Mouse (Mus musculus) stomach, postnatal 0 days (tissue): ENCODE measurements at regions not wholly inside any gene's neighbourhood (a gene's known extent, or its start where the extent isn't known, plus 50 kb on each side); places are given as distances from the start of the nearest gene placed in this dataset.

Source experiments
- ATAC-seq: fragments of 200-750 bp; cut with Nextera tagmentation; 2 replicates; pipeline ENCODE4 v1.8.0; 2017; ENCODE audit not compliant: low FRiP score, low TSS enrichment
- DNase-seq: peaks from one replicate; pipeline ENCODE4 v3.0.0-alpha.2; 2016; ENCODE audit warnings: low spot score
- H3K27ac ChIP-seq: fragments of 300-500 bp; sonication (generic); replicated peaks from 2 replicates; pipeline ENCODE4 v1.5.1; 2014; ENCODE audit warnings: mild to moderate bottlenecking, control low read depth
- H3K27me3 ChIP-seq: fragments of 300-500 bp; sonication (generic); 2 replicates; pipeline ENCODE4 v1.6.1; 2014; ENCODE audit warnings: low read length; ENCODE audit not compliant: control insufficient read depth, insufficient read depth
- H3K36me3 ChIP-seq: fragments of 300-500 bp; sonication (generic); 2 replicates; pipeline ENCODE4 v1.6.1; 2014; ENCODE audit warnings: low read length, mixed read lengths; ENCODE audit not compliant: control insufficient read depth, insufficient read depth
- H3K4me1 ChIP-seq: fragments of 300-500 bp; sonication (generic); replicated peaks from 2 replicates; pipeline ENCODE4 v1.6.1; 2014; ENCODE audit warnings: antibody characterized with exemption; ENCODE audit not compliant: control insufficient read depth, insufficient read depth
- H3K4me2 ChIP-seq: fragments of 300-500 bp; sonication (generic); replicated peaks from 2 replicates; pipeline ENCODE4 v1.6.1; 2014; ENCODE audit warnings: low read depth, mild to moderate bottlenecking, control low read depth, moderate library complexity
- H3K4me3 ChIP-seq: fragments of 300-500 bp; sonication (generic); 2 replicates; pipeline ENCODE4 v1.5.1; 2014; ENCODE audit warnings: low read depth, low read length, control low read depth
- H3K9ac ChIP-seq: fragments of 300-500 bp; sonication (generic); 2 replicates; pipeline ENCODE4 v1.6.1; 2014; ENCODE audit warnings: mild to moderate bottlenecking, low read length, control low read depth, mixed read lengths
- H3K9me3 ChIP-seq: fragments of 300-500 bp; sonication (generic); 2 replicates; pipeline ENCODE4 v1.6.1; 2016; ENCODE audit warnings: low read length; ENCODE audit not compliant: control insufficient read depth
- CTCF ChIP-seq: IDR thresholded peaks from 2 replicates; pipeline ENCODE4 v1.5.1; 2016; ENCODE audit warnings: antibody characterized with exemption, low read depth, mild to moderate bottlenecking, moderate library complexity
- EP300 ChIP-seq: optimal IDR thresholded peaks from 2 replicates; pipeline ENCODE3; 2016; ENCODE audit warnings: antibody characterized with exemption
- WGBS: fragments of 180-500 bp; shearing (Covaris S2); extraction: QIAGEN DNeasy Blood & Tissue Kit; methylation state at CpG from one replicate; pipeline ENCODE4 v1.1.7; 2014; 5-methylcytosine and 5-hydroxymethylcytosine counted together

DNA sequence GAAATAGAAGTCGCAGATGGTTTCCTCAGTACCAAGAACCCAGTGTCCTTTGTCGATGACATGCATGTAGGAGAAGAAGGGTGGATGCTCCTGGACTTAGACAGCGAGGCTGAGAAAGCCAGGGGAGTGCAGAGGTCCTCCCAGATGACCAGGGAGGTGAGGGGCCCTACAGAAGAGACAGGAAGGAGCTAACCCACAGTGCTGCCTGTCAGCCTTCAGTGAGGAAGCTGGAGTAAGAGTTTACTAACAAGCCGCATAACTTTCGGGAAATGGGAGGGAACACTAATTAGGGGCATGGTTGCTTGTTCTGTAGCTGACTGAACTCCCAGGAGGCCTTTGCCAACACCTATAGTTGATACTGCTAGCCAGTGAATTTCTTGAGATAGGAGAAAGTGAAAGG lies 114.5 kb downstream of the Irs2 start:
- no peak overlapping the region for H3K27ac ChIP-seq
- H3K36me3 ChIP-seq = no peaks in the 10 kb centered on the region
- WGBS = 76% methylated on average over 5 of the region's 5 CpGs
- DNase-seq = no peak
- H3K9me3 ChIP-seq = no peaks in the 10 kb centered on the region
- TF ChIP-seq EP300 (no peak), CTCF (no peak)
- no peak overlapping the region for H3K9ac ChIP-seq
- H3K4me2 ChIP-seq = no peak overlapping the region
- ATAC-seq = no peak
- H3K27me3 ChIP-seq = no peaks in the 10 kb centered on the region
- no peaks in the 10 kb centered on the region for H3K4me1 ChIP-seq
- no peak overlapping the region for H3K4me3 ChIP-seq

DNA sequence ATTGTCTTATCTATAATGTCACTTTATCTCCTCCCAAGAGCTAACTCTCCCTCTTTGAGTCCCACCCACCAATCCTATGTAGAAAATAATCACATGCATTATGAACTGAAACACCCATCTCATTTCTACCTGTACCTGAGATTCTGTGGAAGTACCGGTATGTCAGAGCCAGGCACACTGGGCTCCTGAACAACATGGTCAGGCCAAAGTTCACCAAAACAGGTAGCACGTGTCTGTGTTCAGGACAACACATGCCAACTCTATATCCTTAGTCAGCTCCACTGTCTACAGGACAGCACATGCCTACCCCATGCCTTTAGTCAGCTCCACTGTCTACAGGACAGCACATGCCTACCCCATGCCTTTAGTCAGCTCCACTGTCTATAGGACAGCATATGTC lies 116.4 kb downstream of the Irs2 start:
- no peak overlapping the region for H3K4me3 ChIP-seq
- no peak overlapping the region for H3K27ac ChIP-seq
- DNase-seq = no peak
- no peak overlapping the region for H3K4me2 ChIP-seq
- no peaks in the 10 kb centered on the region for H3K4me1 ChIP-seq
- TF ChIP-seq EP300 = no peak
- TF ChIP-seq CTCF = no peak
- no peak for ATAC-seq
- H3K9ac ChIP-seq = no peak overlapping the region
- 81% methylated on average over 2 of the region's 2 CpGs for WGBS
- no peaks in the 10 kb centered on the region for H3K36me3 ChIP-seq
- no peaks in the 10 kb centered on the region for H3K27me3 ChIP-seq
- no peaks in the 10 kb centered on the region for H3K9me3 ChIP-seq

DNA sequence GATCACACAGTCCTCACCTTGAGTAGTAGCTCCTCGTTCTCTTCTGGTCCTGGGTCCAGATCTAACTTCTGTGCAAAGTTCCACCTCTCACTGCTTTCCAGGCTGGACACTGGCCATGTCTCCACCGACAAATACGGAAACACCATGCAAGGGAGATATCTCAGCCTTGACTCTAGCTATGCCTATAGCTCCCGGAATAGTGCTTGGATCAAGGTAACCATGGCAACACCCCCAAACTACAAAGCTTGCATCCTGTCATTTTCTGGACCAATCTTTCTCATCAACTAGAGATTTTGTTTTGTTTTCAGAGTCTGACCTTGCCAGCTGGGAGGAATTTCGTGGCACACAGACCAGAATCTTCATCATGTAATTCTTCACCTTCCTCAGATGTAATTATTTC lies 116.8 kb downstream of the Irs2 start:
- Histone ChIP-seq H3K4me1 (no peaks in the 10 kb centered on the region), H3K9ac (no peak overlapping the region), H3K9me3 (no peaks in the 10 kb centered on the region), H3K4me2 (no peak overlapping the region), H3K36me3 (no peaks in the 10 kb centered on the region), H3K27ac (no peak overlapping the region), H3K4me3 (no peak overlapping the region), H3K27me3 (no peaks in the 10 kb centered on the region)
- ATAC-seq (no peak), DNase-seq (no peak)
- TF ChIP-seq EP300 (no peak), CTCF (no peak)
- WGBS = 79% methylated on average over 5 of the region's 5 CpGs

DNA sequence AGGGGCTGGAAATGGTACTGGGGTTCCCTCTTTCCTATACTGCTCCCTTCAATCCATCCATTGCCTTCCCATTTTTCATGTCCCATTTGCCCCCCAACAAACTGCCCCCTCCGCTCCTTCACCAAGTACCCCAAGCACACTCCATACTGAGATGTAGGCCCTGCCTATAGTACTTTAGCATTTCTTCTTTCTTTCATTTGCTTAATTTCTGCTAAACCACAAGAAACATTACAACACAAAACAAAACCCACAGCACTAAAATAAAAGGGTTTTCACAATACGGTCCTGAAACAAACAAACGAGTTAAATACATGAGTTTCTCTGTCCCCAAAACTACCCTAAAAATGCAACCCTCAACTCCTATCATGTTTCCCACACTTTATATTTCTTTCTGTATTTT lies 122.8 kb downstream of the Irs2 start:
- no peak for ATAC-seq
- no peak overlapping the region for H3K4me2 ChIP-seq
- no peak overlapping the region for H3K27ac ChIP-seq
- TF ChIP-seq CTCF (no peak), EP300 (no peak)
- H3K4me1 ChIP-seq = no peaks in the 10 kb centered on the region; the same call in 1 of the 2 replicates
- H3K9me3 ChIP-seq = no peaks in the 10 kb centered on the region
- DNase-seq = no peak
- no peak overlapping the region for H3K4me3 ChIP-seq
- H3K9ac ChIP-seq = no peak overlapping the region
- no peaks in the 10 kb centered on the region for H3K36me3 ChIP-seq
- no peaks in the 10 kb centered on the region for H3K27me3 ChIP-seq
- WGBS = 94% methylated on average over 3 of the region's 3 CpGs

DNA sequence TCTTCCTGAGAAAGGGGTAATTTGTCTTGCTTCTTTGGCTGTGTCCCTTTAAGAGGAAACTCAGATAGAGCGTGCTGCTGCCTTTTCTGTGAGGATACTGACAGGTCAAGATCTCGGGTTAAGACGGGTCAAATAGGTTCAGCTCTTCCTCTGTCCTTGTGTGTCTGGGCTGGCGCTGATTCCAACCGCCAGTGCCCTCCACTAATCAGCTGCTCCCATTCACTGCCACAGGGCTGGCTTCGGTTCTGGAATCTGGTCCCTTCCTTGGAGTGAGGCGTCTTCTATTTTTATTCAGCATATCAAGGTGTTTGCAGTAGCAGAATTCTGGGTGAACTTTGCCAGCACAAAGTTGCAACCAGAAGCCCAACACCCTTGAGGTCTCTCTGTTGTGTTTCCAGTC lies 124.8 kb downstream of the Irs2 start:
- H3K9ac ChIP-seq = no peak overlapping the region
- TF ChIP-seq CTCF = no peak
- TF ChIP-seq EP300 = no peak
- 66% methylated on average over 7 of the region's 7 CpGs for WGBS
- H3K4me2 ChIP-seq = no peak overlapping the region
- no peaks in the 10 kb centered on the region; the same call in 1 of the 2 replicates for H3K4me1 ChIP-seq
- H3K4me3 ChIP-seq = no peak overlapping the region
- H3K36me3 ChIP-seq = no peaks in the 10 kb centered on the region
- no peak overlapping the region for H3K27ac ChIP-seq
- DNase-seq = no peak
- no peaks in the 10 kb centered on the region for H3K27me3 ChIP-seq
- ATAC-seq = no peak
- no peaks in the 10 kb centered on the region for H3K9me3 ChIP-seq

DNA sequence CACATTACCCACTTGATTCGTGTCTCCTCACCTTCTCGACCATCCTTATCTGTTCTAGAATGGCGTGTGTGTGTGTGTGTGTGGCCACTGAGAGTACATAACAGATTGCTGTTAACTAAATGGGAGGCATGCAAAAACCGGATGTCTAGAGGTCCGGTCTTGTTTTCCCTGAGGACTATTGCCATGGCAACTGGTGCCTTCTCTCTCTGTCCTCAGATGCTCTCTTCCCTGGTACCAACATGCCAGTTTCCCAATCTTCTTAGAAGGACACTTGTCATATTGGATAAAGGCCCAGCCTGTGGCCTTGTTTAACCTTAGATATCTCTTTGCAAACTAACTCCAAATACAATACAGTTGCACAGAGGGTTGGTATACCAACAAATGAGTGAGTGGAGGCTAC lies 125.9 kb downstream of the Irs2 start:
- no peak overlapping the region for H3K27ac ChIP-seq
- no peak overlapping the region for H3K4me3 ChIP-seq
- DNase-seq = no peak
- 62% methylated on average over 5 of the region's 5 CpGs for WGBS
- ATAC-seq = no peak
- H3K4me1 ChIP-seq = no peaks in the 10 kb centered on the region; the same call in 1 of the 2 replicates
- no peaks in the 10 kb centered on the region for H3K27me3 ChIP-seq
- H3K4me2 ChIP-seq = no peak overlapping the region
- no peak overlapping the region for H3K9ac ChIP-seq
- no peaks in the 10 kb centered on the region for H3K36me3 ChIP-seq
- H3K9me3 ChIP-seq = no peaks in the 10 kb centered on the region
- TF ChIP-seq CTCF (no peak), EP300 (no peak)
